Mouse (Mus musculus) adrenal gland, adult 18-20 months (tissue): ENCODE measurements around the gene Zscan10. TPM values are rescaled to one million over a fixed set of nuclear protein-coding genes. Genes with fewer than 3 reads are reported as not detected.
A peak's percentile ranks its signal among the peaks of the same experiment; 100 is the strongest.
"Not testable (repeated sequence)": the region's sequence is repeated elsewhere in the genome, so short reads cannot be mapped to it uniquely, and the experiment has no call there.

Experiments
- DNase-seq, 2 experiments: peaks; one replicate each; pipeline ENCODE4 v3.0.0; 2021 to 2022; ENCODE audit warnings: low spot score in 2 of 2
- total RNA-seq, 2 experiments: library from RNA; stranded (reverse); gene quantifications; 1 replicate in 1 of 2; 2 replicates in 1 of 2; pipeline ENCODE4 v1.2.3; 2021

The Zscan10 gene
- total RNA-seq, 2 experiments from 2014 or later: not detected

DNA sequence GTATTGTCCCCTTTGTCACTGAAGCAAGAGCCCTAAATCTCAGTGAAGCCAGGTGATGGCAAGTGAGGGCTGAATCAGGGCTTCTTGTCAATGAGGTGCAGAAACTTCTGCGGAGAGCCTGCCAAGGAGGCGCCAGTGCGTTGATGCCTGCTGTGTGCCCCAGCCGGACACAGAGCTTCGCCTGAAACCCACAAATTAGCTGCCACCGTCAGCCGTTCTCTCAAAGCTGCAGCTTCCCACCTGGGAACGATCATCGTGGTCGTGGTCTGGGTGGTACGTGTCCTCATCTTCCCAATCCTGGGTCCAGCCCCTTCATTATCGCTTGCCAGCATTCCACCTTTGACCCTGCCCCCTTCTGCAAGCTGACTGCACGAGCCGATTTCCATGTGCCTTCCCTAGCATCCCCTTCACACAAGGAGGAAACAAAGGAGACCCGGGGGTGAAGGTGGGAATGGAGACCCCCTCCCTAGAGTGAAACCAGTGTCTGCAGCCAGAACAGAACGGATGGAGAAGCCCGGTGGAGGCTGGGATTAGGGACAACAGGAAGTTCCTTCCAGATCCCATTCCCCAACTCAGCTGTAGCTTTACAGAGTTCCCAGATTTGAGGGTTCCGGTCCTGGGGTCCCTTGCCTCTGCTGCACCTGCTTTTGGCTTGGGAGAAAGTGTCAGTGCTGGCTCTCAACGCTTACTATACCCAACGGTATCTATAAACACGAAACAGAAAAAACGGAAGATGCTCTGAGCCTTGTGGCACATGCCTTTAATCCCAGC is 14.8 kb upstream of the Zscan10 start:
- peak in 1 of 2 experiments; percentile 20 for DNase-seq

DNA sequence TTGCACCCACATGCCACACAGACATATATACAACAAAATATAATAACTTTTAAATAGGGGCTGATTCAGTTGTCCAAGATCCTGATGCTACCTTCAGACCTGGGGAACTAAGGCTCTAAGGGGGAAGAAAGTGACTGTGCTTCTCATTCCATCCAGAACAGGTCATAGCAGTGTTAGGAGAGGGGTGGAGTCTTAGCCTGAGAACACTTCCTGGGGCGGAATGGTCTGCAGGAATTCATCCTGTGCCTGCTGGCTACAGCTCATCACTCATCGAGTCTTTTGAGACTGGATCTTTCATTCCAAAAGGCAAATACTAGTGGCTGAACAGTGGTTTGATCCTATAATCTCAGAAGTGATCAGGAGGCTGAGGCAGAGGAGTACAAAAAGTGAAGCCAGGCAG is 13.4 kb upstream of the Zscan10 start:
- DNase-seq: no peak

DNA sequence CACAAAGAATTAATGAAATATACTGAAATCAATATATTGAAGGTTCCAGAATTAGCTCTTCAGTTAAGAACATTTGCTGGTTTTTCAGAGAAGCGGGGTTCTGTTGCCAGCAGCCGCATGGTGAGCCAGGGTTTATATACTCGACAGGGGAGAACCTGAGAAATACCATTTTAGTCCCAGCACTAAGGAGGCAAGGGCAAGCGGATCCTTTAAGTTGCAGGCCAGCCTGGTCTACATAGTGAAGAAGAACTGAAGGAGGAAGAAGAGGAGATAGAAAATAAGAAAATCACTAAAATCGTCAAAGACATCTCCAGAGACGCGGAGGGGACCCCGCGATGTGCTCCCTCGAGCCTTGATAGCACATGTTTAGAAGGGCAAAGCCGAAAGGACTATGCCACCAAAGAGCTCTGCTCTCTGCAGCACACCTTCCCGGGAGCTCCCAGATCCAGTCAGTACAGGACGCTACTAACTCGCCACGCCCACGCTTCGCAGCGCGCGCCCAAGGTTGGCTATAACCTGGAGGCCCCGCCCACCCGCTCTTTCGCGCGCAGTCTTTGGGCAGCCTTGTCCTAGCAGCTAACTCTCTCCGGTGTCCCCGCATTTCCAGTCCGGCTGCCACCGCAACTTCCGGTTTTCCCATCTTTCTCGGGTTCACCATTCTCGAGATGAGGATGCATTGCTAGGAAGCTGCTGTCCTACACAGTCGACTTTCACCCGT is 8.3 kb upstream of the Zscan10 start:
- peak; percentile 88 to 90 for DNase-seq

DNA sequence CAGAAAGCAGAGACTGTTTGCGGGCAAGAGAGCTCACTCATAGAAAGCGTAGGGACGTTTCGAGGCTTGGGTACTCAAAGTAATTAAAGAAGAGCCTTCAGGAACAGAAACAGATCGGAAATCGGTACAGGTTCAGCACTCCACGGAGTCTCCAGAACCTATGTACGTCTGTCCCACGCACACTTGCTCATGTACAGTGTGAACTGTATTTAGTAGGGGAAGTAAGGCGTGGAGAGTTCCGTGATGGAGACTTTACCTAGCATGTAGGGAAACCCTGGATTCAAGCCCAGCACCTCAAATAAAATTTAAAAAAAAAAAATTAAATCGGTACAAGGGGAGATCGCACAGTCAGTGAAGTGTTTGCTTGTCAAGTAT is 7.7 kb upstream of the Zscan10 start:
- DNase-seq: no peak

DNA sequence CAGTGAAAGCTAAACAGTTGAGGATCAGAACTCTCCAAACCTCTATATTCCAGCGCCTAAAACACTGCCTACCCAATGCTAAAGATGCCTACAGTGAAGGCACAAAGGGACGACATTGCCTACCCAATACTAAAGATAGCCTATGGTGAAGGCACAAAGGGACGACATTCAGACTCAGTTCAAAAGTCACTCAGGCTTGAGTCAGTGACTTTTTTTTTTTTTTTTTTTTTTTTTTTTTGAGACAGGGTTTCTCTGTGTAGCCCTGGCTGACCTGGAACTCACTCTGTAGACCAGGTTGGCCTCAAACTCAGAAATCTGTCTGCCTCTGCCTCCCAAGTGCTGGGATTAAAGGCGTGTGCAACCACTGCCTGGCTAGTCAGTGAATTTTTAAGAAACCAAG is 5.5 kb upstream of the Zscan10 start:
- DNase-seq: not testable (repeated sequence)

DNA sequence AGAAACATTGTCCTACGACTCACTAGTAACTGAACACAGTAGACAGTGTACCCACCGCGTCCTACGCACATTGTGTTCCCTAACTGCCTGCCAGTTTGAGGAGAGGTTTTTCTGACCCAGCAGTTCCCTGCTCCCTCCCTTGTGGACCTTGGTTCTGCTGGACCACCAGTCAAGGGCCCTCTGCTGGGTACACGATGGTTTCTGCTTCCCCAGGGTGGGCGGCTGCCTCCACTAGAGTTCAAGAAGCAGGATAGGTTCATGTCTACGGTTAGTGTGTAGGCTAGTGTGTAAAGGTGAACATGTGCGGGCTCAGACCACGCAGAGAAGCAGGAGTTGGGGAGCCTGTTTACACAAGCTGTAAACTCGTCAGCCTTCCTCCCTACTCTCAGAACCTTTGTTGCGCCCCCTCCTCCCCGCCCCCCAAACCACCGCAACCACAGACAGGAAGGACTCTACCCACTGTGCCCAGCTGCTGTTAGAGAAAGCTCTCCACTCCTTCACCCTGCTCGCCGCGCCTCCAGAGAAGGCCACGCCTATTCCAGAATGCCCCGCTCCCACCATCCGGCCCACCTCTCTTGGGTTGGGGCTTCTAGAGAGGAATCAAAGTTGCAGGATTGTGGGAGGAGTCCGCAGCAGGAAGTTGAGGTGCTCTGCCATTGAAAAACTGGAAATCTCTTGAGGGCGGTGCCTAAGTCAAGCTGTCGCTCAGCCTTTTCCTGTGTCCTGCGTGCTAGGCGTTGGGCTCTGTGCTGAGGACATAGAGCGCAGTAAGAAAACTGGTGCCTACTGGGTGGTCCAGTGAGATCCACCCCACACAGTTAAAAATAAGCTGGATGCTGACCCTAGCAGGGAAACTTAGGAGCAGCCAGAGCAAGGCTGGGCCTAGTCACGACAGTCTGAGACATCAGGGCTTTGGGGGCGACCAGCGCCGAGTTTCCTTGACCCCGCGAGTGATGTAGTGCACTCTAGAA is 1.8 kb upstream of the Zscan10 start, which contains the start of gene Zfp13:
Gene Zfp13 (minus strand): TSS at position 906 of the 971 bp plus-strand sequence.
- peak; percentile 73 to 74 for DNase-seq

DNA sequence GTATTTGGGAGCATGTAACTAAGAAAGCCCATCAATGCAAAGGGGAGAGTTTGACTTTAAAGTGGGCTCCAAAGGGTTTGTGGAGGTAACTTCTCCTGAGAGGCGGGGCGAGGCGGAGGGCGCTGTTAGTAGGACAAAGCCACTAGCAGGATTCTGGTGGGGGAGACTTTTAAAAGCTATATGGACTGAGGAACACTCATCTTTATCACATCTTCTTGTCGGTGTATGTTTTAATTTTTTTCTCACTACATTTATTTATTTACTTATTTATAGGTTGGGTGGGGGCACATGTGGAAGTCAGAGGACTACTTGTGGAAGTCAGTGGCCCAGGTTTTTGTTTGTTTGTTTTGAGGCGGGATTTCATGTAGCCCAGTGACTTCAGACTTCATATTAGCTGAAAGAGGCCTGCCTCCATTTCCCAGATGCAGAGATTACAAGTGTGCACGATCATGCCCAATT is 1.0 kb upstream of the Zscan10 start:
- no peak for DNase-seq

DNA sequence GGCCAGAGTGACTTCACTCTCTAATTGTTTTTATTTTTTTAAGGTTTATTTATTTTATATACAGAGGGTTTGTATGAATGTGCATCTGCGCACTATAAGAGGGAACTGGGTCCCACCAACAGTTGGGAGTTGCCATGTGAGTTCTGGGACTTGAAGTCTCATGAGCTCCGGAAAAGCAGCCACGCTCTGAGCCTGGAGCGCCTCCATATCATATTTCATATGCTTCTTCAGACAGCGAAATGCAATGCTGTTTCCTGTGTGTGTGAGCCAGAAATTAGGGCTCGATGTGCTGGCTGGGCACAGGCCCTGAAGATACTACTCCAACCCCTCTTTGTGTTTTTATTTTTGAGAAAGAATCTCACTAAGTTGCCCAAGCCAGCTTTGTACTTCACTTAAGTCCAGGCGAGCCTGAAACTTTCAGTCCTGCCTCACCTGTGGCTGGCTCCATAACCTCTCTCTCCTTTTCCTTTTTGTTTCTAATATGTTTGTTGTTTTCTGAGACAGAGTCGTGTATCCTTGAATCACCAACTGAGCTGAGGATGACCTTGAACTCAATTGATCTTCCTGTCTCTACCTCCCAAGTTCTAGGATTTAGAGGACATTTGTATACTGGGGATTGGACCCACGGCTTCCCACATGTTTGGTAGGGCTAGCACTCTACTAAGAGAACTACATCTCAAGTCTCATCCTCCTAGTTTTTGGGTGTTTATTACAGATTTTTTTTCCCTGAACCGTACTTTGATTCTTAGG is 1.4 kb downstream of the Zscan10 start:
- DNase-seq: no peak

DNA sequence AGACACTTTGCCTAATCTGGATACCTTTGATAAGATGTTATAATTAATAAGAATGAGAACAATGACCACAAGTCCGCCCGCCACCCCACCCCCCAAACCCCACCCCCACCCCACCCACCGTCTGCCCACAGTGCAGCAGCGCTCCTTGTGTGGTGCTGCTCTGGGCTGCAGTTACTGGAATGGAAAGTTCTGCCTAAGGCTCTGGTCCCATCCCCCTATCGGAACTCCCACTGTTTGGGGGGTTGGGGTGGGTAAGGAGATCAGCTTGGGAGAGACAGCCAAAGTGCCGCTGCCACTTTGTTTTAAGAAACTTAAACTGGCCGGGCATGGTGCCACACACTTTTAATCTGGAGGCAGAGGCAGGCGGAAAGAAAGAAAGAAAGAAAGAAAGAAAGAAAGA is 2.4 kb downstream of the Zscan10 start:
- DNase-seq: no peak

DNA sequence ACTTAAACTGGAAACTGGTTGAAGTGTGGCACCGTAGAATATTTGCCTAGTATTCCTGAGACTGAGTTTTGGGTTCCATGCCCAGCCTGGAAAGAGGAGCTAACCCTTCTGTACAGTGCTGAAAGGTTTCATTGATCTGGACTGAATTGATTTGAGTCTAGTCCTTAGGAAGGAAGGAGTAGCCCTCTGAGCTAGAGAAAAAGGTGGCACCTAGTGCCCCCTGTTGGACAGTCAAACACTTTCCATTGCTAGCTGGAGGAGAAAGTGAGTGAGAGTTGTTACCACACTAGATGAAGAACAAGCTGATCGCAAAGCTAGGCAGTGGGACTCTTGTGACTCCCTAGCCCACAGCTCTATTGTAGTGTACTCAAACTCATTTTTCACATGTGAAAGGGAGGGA is 2.9 kb downstream of the Zscan10 start:
- no peak for DNase-seq

DNA sequence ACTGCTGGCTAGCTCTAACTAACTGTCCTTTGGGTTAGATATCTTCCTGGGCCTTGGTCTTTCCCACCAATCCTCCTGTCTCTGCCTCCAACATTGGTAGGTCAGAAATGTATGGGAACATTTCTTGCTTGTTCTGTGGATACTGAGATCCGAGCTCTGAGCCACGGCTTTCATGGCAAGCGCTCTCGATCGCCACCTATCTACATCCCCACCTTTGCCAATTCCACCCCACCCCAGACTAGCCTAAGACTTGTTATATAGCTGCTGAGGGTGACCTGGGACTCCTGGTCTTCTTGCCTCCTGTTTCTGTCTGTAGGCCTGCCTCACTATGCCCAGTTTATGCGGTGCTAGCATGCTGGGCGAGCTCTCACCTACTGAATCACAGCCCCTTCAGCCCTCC is 3.7 kb downstream of the Zscan10 start:
- no peak for DNase-seq

DNA sequence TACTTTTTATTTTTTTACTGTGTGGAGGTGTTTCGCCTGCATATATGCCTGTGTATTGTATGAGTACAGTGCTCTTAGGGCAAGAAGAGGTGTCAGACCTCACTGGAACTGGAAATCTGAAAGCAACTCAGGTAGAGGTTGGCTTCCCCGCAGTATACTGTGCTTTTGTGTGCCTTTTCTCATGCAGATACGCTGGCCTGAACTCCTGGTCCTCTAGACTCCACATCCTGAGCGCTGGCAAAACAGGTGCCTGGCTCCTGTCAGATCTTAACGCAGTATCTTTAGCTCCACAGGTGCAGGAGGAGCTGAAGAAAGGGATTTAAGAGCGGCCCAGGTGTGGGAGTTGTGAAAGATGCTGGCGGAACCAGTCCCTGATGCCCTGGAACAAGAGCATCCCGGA is 4.6 kb downstream of the Zscan10 start:
- DNase-seq: no peak

DNA sequence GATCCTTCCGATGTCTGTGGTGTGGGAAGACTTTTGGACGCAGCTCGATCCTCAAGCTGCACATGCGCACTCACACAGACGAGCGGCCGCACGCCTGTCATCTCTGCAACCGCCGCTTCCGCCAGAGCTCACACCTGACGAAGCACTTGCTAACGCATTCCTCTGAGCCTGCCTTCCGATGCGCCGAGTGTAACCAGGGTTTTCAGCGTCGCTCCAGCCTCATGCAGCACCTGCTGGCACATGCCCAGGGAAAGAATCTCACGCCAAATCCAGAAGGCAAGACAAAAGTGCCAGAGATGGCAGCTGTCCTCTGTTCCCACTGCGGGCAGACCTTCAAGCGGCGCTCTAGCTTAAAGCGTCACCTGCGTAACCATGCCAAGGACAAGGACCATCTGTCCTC is 9.0 kb downstream of the Zscan10 start:
- DNase-seq: no peak

DNA sequence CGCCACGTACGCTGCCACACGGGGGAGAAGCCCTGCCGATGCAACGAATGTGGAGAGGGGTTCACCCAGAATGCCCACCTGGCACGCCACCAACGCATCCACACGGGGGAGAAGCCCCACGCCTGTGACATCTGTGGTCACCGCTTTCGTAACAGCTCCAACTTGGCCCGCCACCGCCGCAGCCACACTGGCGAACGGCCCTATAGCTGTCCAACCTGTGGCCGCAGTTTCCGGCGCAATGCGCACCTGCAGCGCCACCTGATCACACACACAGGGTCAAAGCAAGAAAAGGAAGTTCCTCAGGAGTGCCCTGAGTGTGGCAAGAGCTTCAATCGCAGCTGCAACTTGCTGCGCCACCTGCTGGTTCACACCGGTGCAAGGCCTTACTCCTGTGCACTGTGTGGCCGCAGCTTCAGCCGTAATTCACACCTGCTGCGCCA is 9.7 kb downstream of the Zscan10 start:
- DNase-seq: peak; percentile 39 to 59

DNA sequence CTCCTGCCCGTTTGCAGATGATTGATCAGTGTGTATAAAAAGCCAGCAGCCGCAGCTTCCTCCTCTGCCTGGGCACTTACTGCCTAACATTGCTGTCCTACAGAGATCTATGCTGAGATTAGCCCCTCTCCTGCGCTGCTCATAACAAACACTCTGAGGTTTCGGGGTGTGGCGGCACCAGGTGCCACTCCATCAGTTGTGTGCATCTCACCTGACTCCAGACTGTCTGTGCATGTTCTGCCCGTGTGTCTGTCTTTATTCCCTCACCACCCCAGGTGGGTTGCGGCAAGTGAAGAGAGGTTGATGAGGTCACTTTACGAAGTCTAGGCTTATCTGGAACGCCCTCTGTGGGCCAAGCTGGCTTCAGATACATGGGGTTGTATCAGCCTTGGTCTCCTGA is 16.4 kb downstream of the Zscan10 start:
- no peak for DNase-seq

DNA sequence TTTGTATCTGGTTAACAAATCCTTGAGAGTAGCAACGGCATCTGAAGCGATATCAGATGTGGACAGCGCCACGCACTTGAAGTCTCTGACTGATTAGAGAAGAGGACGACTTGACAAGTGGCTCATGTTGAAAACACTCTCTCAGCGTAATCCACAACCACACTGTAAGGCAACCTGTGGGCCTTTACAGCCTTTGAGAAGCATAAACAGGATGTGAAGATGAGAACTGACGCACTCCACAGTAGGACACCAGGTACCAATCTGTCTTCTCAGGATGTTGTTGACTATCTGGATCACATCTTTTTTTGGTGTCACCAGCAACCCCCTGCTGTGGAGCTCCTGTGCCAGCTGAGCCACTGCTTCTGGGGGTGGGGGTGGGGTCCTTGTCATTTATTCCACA is 19.7 kb downstream of the Zscan10 start:
- DNase-seq: no peak

DNA sequence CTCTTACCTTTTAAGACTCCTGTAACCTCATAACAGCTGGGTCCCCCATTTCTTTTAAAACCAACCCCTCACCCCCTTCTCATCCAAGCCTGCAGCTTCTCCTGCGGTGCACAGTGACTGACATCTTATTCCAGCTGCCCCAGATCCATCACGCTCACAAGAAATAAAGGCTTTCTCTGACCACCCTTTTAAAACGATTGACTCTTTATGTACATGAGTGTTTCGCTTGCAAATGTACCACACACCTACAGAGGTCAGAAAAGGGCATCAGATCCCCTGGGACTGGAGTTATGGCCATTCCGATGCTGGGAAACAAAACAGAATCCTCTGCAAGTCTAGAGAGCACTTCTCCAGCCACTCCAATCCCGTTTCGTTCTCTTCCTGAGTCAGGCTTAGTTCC is 27.2 kb downstream of the Zscan10 start:
- no peak for DNase-seq

DNA sequence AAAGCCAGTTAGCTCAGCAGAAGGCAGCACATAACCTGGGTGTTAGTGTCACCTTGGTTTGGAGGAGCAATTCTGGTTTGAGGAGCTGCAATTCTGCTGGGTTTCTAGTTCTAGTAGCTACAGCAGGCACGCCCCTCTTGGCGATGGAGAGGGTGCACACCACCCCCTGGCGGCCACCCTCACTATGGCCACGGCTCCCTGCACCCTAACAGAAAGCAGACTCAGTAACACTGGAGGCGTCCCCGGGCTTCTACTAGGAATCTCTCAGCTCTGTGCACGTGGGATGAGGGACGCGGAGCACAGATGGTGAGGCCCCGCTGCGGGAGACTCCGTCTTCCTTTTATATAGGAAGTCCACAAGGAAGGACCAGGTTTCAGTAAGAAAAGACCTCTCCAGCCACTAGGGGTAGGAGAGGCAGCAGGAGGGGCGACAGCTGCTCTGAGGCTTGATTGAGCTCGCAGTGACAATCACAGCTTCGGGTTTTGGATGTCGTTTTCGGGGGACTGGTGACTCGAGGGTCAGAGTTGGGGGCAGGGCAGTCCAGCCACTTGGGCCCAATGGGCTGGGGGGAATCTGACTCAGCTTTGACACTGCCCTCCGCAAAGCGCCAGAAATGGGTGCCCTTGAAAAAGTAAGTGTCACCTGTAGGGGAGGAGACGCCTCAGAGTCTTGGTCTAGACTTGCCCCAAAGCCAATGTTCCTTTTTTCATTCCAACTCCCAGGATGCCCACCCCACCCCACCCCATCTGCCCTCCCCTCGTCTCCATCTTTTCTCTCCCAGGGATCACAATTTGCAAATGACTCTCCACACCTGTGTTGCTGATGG is 29.8 kb downstream of the Zscan10 start:
- peak; percentile 73 to 80 for DNase-seq

DNA sequence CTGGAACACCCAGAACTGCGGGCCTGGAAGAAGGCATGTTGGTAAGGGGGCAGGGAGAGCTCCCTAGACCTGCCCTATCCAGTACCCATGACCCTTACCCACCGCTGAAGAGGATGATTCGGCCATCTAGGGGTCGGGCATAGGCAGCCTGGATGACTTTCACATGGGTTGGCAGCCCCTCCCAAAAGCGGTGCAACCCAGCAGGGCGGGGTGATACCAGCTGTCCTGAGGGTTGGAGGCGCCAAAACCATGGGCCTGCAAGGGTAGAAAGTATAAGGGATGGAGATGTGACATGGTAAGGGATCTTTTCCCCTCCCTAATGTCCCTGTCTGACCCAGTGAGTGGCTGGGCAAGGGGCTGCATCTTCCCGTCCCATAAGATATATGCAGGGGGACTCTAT is 30.6 kb downstream of the Zscan10 start:
- DNase-seq: no peak
